Mouse (Mus musculus) right cerebral cortex, postnatal 4 days (tissue): ENCODE measurements around the gene Brms1l.

Source experiments
- DNase-seq: peaks from one replicate; pipeline ENCODE4 v3.0.0-alpha.2; 2022

Brms1l gene

DNA sequence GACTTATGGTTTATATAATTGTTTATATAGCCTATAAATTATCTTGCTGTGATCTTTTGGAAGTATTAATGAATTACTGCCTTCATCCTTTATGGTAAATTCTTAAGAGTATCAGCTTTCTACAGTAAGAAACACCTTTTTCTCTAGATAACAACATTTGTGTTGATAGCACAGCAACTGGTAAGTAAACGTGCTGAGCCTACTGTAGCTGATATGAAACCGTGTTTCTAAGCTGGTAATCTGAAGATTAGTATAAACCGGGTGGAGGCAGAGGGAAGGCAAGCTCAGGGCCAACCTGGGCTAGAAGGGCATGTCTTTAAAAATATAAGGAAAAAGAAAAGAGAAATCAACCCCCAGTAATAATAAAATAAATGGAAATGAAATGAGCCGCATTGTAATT lies 31.6 kb downstream of the Brms1l start:
- no peak for DNase-seq

GRCm38 (mm10) chr12:55869622-55870322 lies 33.6 kb downstream of the Brms1l start:
- DNase-seq, result no peak

- DNase-seq, result no peak
Measured at GRCm38 (mm10) chr12:55885449-55885848, 49.3 kb downstream of the Brms1l start.

DNA sequence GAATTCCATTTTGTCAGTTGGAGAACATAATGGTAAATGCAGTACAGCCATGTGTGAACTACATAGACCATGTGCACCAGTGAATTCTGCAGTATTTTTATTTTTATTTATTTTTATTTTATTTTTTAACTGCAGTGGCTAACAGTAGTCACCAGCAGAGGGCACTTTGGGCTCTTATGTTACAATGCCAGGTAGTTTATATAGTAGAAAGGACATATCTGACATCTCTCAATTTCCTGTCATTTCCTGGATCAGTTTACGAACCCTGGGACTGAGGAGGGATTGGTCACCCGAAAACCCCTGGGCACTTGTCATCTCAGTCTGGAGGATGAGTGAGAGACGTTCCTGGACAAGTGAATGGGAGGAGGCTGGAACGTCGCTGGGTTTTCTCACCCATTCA lies 52.4 kb downstream of the Brms1l start:
- peak; percentile 40 for DNase-seq

GRCm38 (mm10) chr12:55904801-55905200 lies 68.7 kb downstream of the Brms1l start:
- no peak for DNase-seq

- DNase-seq, result no peak
Measured at GRCm38 (mm10) chr12:55912138-55912537, 76.0 kb downstream of the Brms1l start.

- no peak for DNase-seq
Measured at GRCm38 (mm10) chr12:55913201-55913600, 77.1 kb downstream of the Brms1l start.

DNA sequence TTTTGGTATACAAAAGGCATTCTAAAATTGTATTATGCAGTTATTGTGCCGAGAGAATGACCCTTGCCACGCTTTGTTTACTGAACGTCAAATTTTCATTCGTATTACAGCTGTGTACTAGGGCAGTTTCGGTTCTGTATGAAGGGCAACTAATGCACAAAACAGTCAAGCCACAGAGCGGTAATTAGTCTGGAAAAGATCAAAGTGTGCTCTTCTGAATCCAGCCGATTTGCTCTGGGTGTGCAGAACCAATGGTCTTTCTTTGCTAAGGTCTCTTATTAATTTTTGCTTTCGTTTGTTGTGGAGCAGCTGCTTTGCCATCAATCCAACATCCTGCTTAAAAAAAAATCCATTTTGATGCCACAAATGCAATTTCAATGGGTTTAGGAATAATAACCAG lies 80.1 kb downstream of the Brms1l start:
- no peak for DNase-seq

GRCm38 (mm10) chr12:55917020-55917419 lies 80.9 kb downstream of the Brms1l start:
- DNase-seq, result no peak
